Mouse (Mus musculus): ENCODE data around the gene Kctd20.

The Kctd20 gene

DNA sequence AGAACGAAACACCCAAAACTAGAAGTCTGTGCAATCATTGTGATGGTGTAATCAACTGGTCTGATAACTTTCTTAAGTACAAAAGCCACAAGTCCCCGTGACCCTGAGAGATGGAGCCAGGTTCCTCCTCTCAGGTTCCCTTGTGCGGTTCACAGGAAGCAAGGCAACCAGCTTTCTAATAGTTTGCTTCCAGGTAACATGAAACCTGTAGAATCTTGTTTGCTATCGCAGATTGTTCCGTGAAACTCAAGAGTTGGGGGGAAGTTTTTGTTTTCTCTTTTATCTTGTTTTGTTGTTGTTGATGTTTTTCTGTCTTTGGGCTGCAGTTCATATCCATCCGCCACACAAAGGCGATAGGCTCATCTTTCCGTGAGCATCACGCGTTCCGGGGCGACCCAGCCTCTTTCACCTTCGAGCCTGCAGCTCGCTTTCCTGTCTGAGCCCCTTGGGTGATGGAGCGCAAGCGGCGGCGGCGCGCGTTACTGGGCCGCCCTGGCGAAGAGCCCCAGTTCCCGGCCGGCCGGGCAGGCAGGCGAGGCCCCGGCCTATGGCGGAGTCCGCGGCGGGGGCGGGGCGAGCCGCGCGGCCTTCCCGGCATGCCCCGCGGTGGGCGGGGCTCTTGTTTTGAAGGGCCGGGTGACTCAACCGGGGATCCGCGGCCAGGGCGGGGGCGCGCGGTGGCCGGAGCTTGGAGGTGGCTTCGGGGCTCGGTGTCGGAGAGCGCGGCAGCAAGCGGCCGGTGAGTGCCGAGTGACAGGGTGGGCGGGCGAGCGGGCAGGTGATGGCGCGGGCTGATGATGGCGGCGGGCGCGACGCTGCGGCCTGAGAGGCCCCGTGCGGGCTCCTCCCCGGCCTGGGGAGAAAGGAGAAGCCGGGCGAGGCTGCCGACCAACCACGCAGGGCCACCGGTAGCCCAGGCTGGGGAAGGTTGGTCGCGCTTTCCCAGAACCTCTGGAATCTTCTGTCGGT lies at the start of gene Kctd20:
Gene Kctd20, plus strand, starts transcription at position 120 of the 969 bp plus-strand sequence.
- peak; percentile 95 for DNase-seq

- peak; percentile 70 for DNase-seq
These were observed 47.0 kb upstream of the Kctd20 start for GRCm38 (mm10) chr17:28904546-28905376.

DNA sequence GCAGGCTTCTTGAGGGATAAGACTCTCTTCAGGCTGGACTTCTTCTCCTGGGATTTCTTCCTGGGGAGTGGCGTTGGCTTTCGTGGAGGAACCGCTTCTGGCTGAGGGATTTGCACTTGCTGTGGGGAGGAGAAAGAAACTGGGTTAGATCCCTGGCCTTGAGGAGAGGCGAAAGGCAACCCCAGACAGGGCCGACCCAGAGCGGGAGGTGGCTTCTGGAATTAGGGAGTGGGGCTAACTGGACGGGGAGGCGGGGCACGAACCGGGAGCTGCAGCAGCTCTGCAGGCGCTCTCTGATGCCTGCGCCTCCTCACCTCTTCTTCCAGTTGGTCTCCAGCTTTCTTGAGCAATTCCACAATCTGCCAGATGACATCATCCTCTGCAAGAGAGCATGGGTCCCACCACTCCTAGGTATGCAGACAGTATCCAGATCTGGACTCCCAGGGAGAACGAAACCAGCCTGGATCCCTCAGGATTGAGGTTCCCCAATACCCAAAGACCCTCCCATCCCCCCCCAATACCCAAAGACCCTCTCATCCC lies 46.3 kb upstream of the Kctd20 start:
- no peak for DNase-seq

DNA sequence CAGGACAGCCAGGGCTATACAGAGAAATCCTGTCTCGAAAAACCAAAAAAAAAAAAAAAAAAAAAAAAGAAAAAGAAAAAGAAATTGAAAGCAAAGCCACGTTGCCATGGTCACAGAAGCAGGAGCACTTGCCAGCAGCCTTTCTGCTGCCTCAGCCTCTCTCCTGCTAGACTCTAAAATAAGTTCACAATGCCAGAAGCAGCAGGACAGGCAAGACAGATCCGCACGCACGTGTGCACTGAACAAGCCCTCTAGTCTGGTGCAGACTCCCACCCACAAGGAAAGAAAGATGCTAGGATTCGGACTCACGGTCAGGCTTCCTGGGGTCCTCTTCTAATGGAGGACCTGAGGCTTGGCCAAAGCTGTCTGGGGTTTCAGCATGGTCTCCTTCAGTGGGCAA lies 43.8 kb upstream of the Kctd20 start:
- no peak for DNase-seq

GRCm38 (mm10) chr17:28909252-28909941 lies 42.4 kb upstream of the Kctd20 start:
- DNase-seq: peak; percentile 77

- DNase-seq: no peak
These were observed 41.6 kb upstream of the Kctd20 start for GRCm38 (mm10) chr17:28910139-28910538.

DNA sequence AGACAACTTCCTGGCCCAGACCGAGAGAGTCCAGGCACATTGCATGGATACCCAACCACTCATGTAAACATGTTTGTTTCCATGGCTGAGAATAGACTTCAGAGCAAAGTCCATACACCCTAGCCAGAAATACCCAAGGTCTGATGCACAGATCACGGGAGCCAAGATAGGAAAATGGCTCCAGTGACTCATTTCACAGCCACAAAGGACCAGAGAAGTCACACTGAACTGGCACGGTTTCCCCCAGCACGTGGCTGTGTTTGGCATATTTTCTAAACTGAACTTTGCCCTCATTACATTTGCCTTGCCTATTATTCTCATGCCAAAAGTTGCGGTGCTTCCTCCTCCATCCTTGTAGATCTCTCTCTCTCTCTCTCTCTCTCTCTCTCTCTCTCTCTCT lies 38.5 kb upstream of the Kctd20 start:
- DNase-seq: no peak

DNA sequence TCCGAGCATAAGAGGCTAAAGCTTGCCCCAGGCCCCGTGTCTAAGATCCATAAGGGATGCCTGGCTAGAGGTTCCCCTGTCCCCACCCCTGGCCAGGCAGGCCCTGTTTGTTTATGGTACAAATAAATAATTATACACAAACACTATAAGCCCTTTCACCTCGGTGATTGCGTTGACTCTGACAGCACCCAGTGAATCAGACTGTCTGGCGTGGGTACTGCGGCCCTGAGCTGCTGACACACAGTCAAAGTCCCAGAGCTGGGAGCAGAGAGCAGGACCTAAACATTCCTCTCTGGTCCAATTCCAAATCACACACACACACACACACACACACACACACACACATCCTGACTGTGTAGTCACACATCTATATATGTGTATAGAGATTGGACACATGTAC lies 37.8 kb upstream of the Kctd20 start:
- no peak for DNase-seq

- no peak for DNase-seq
These were observed 36.6 kb upstream of the Kctd20 start, which contains the start of gene 4930539E08Rik for GRCm38 (mm10) chr17:28915060-28915628. Gene 4930539E08Rik, minus strand, starts transcription at chr17:28915324.

DNA sequence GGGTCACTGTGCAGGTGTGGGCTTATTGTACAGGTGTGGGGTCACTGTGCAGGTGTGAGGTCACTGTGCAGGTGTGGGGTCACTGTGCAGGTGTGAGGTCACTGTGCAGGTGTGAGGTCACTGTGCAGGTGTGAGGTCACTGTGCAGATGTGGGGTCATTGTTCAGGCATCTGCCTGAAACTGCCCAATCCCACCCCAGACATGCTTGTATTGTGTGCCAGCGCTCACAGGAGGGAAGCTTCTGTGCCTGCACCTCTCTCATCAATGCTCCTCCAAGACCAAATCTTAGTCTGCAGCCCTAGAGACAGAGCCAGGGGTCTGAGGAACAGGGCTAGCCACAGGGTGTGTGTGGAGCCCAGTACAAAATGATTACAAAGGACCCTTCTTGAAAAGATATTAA lies 35.2 kb upstream of the Kctd20 start:
- DNase-seq: no peak

- no peak for DNase-seq
These were observed 30.7 kb upstream of the Kctd20 start for GRCm38 (mm10) chr17:28921086-28921485.

DNA sequence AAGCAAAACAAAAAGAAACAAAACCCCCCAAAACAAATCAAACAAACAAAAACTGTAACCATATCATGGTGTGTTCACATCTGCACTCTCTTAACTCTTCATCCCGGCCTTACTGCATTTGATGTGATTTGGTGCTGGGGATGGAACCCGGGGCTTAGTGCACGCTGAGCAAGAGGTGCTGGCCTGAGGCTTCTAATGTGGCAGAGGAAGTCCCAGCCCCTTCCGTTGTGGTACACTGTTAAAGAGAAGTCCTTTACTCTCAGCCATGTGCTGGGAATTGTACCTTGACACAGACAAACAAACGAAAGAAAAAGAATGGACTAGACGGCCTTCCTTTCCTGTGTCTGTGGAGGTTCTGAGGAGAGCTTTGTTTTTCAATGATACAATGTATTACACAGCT lies 29.7 kb upstream of the Kctd20 start:
- no peak for DNase-seq

- no peak for DNase-seq
These were observed 26.7 kb upstream of the Kctd20 start for GRCm38 (mm10) chr17:28924957-28925595.

- DNase-seq: peak; percentile 80
These were observed 25.4 kb upstream of the Kctd20 start for GRCm38 (mm10) chr17:28926380-28926779.

DNA sequence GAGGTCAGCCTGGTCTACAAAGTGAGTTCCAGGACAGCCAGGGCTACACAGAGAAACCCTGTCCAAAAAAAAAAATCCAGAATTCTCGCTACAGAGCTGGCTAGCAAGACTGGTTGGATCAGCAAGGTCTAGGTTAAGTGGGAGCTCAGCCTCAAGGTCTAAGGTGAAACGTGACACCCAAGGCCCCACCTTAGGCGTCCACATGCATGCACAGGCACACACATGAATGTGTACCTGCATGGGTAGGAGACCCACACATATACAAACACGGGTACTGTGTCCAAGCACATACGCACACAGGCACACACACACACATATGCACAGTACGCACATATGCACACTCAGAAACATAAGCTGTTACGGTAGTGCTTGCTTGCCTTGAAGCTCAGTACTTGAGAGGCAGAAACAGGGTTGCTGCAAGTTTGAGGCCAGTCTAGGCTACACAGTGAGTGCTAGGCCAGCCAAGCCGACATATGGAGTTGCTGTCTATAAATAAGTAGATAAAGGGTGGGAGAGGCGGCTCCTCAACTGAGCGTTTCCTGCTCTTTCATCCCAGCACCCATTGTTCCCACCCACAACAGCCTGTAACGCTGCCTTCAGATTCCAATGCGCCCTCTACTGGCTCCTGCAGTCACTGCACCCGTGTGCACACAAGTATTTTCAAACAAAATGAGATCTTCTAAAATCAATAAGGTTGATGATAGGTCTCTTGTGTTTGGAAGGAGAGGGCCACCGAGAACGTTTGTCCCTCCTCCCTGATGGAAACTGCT lies 24.7 kb upstream of the Kctd20 start:
- DNase-seq: peak; percentile 60

GRCm38 (mm10) chr17:28928004-28928403 lies 23.7 kb upstream of the Kctd20 start:
- DNase-seq: no peak

GRCm38 (mm10) chr17:28929369-28929768 lies 22.4 kb upstream of the Kctd20 start:
- DNase-seq: no peak

DNA sequence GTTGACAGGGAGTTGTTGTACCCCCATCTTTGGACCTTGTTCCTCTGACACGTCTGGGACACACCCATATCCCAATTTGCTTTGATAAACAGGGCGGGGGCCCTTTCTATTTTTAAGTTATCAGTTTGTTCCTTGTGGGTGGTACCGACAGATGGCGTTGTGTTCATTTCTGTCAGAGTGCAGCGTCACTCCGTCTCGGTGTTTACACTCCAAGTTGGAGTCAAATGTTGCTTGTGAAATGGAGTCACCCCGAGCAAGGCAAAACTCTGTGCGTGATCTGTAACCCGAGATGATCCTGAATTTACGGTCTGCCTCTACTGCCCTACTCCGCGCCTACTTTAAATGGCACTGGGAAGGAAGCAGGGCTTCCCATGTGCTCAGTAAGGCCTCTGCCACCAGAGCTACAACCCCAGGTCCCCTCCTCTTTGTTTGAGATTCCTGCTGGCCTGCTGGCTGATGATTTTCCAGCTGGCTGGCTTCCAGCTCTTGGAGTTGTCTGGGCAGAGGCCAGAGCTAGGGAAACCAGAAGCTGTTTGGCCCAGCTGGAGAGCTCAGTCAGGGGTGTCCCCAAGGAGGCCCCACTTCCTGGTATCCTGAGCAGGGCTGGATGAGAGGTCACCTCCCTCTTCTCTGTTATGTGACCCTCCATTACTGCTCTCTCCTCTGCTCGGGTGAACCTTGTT lies 21.2 kb upstream of the Kctd20 start:
- no peak for DNase-seq

DNA sequence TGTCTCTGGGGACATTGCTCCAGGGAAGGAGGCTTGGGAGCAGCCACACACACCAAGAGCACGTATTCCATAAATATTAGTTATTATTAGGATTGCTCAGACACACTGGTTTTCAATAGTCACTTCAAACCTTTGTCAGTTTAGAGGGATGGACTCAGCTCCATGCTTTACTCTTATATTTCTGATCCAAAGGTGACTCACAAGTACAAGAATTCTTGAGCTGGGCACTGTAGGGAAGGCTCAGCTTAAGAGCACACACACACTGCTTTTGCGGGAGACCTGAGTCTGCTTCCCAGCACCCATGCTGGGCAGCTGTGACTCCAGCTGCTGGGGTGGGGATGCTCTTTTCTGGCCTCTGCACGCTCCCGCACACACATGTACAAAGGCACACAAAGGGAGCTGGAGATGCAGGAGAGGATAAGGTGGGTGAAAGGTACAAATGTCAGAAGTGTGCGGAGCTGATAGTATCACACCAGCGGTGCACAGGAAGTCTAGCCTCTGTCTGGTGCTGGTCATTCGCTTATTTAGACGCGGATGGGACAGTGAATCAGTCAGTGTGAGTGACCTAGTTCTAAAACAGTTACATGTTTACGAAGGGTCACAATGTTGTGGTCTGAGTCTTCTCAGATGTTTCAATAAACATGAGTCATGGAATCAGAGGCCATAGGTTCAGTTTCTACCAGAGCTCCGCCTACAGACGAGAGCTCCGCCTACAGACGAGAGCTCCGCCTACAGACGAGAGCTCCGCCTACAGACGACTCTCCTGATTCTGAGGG lies 20.1 kb upstream of the Kctd20 start:
- no peak for DNase-seq

DNA sequence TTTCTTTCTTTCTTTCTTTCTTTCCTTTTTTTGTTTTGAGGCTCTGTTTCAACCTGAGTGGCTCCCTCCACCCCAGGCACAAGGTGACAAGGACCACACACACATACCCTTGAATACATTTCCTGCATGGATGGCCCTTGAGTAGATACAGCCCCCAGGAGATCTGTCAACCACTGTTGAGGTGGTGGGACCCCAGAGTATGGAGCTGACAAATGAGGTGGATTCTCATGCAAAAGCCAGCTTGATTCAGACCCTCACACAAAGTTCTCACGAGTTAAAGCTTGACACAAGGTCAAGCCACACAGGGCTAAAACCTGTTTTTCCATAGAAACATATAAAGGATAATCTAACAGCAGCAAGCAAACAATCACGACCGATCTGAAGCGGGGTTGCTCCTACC lies 19.5 kb upstream of the Kctd20 start:
- DNase-seq: no peak
